ENCODE assay signal across 8 mouse cellular contexts in genomic region chr13:92610311-92611221, GRCm38 (mm10). TPM values are rescaled to one million over a fixed set of nuclear protein-coding genes. Genes with fewer than 3 reads are reported as not detected.
DNase-seq lines count a peak whose midpoint lies in the region; ATAC-seq and TF ChIP-seq lines count a peak whose summit lies in the region.

Gene Serinc5 (plus strand): TSS chr13:92611091.

- no peaks in the 10 kb centered on the region for H3K36me3 ChIP-seq in hindbrain, embryonic 10.5 days
- H3K36me3 ChIP-seq in lung, embryonic 16.5 days (ENCODE audit: control insufficient read depth, insufficient read depth, low read length), result no peaks in the 10 kb centered on the region
- no peaks in the 10 kb centered on the region for H3K36me3 ChIP-seq in thymus, adult 2 months (ENCODE audit: control insufficient read depth, insufficient read depth, low read length)

- peak; percentile 97 for TF ChIP-seq POLR2A in thymus, adult 2 months (IDR thresholded peaks at IDR 0.05; ENCODE audit: control insufficient read depth, extremely low read depth, insufficient read depth, low read length, poor library complexity)

- peak within 1 kb of the TSS; percentile 91 for H3K27ac ChIP-seq in hindbrain, embryonic 10.5 days
- peak within 1 kb of the TSS; percentile 99 for H3K27ac ChIP-seq in lung, embryonic 16.5 days (ENCODE audit: low read length)
- peak within 1 kb of the TSS; percentile 80 for H3K27ac ChIP-seq in thymus, adult 2 months (ENCODE audit: control insufficient read depth, insufficient read depth, low read length)

- WGBS in hindbrain, embryonic 10.5 days, result under 1% methylated on average over 55 of the region's 55 CpGs
- under 1% methylated on average over 55 of the region's 55 CpGs for WGBS in lung, embryonic 16.5 days
- under 1% methylated on average over 55 of the region's 55 CpGs for WGBS in thymus, adult 2 months

- H3K27me3 ChIP-seq in hindbrain, embryonic 10.5 days (ENCODE audit: insufficient read depth, poor library complexity, severe bottlenecking), result peaks cover 14% of the 10 kb centered on the region; the same call in 1 of the 2 replicates
- no peaks in the 10 kb centered on the region for H3K27me3 ChIP-seq in lung, embryonic 16.5 days (ENCODE audit: control insufficient read depth, insufficient read depth, low read depth, low read length)
- H3K27me3 ChIP-seq in thymus, adult 2 months (ENCODE audit: control insufficient read depth, insufficient read depth, low read length), result no peaks in the 10 kb centered on the region

- H3K4me2 ChIP-seq in lung, embryonic 16.5 days (ENCODE audit: low read depth, low read length), result peak within 1 kb of the TSS; percentile 81

- H3K9ac ChIP-seq in lung, embryonic 16.5 days (ENCODE audit: low read length), result peak within 1 kb of the TSS; percentile 93

- H3K4me3 ChIP-seq in hindbrain, embryonic 10.5 days, result peak within 1 kb of the TSS; percentile 77
- peak within 1 kb of the TSS; percentile 93 for H3K4me3 ChIP-seq in lung, embryonic 16.5 days (ENCODE audit: low read length)
- peak within 1 kb of the TSS; percentile 93 for H3K4me3 ChIP-seq in thymus, adult 2 months (ENCODE audit: control insufficient read depth, insufficient read depth, low read length)

- H3K9me3 ChIP-seq in hindbrain, embryonic 10.5 days, result no peaks in the 10 kb centered on the region
- H3K9me3 ChIP-seq in lung, embryonic 16.5 days (ENCODE audit: control insufficient read depth, low read length), result no peaks in the 10 kb centered on the region

- ATAC-seq in lung, embryonic 16.5 days (ENCODE audit: low read depth), result peak; percentile 98

- H3K4me1 ChIP-seq in hindbrain, embryonic 10.5 days (replicated peaks), result peaks cover 28% of the 10 kb centered on the region
- peaks cover 24% of the 10 kb centered on the region for H3K4me1 ChIP-seq in lung, embryonic 16.5 days (replicated peaks; ENCODE audit: control insufficient read depth, insufficient read depth, low read length)
- H3K4me1 ChIP-seq in thymus, adult 2 months (replicated peaks; ENCODE audit: control insufficient read depth, insufficient read depth, low read length), result peaks cover 19% of the 10 kb centered on the region

- no peak for TF ChIP-seq CTCF in thymus, adult 2 months (IDR thresholded peaks at IDR 0.05; ENCODE audit: borderline replicate concordance, control insufficient read depth, extremely low read depth, insufficient read depth, low read length, poor library complexity)

- DNase-seq in NIH3T3 (ENCODE audit: low read depth), result peak; percentile 95
- peak; percentile 94 for DNase-seq in cerebellum, adult 9-11 months
- DNase-seq in frontal cortex, adult 2 months (ENCODE audit: extremely low spot score in 1 of 2, low spot score in 1 of 2), result peak; percentile 90 to 96
- peak; percentile 98 for DNase-seq in hindbrain, embryonic 10.5 days (ENCODE audit: low spot score)
- DNase-seq in layer of hippocampus, adult 9-11 months, result peak; percentile 96
- peak; percentile 95 for DNase-seq in ovary, adult 18-20 months (ENCODE audit: low spot score)
- DNase-seq in thymus, adult 2 months, result peak; percentile 100

RNA-seq across cellular contexts. Expression of gene Serinc5, which starts in this region (rescaled TPM):
- polyA plus RNA-seq in frontal cortex, adult 2 months (2012; rRNA removed), result 65.6 and 75.2 TPM in 2 replicates
- polyA plus RNA-seq in hindbrain, embryonic 10.5 days (2016; fragmentation: Nextera tagmentation; extraction: Ambion mirVana), result 10.6 and 13.3 TPM in 2 replicates
- 33.2 and 34.2 TPM in 2 replicates for polyA plus RNA-seq in lung, embryonic 16.5 days (2015; fragmentation: Nextera tagmentation; extraction: Ambion mirVana)
- 108 and 109 TPM in 2 replicates for polyA plus RNA-seq in thymus, adult 2 months (2012; rRNA removed)

Comparison
In these comparisons a context has a peak if more than half of its experiments do, and no peak if none do; other contexts are left out.
1. Peak in every context shown above with its lines: DNase-seq, ATAC-seq, H3K4me3 ChIP-seq and H3K27ac ChIP-seq.